Mouse (Mus musculus) heart, adult 2 months (tissue): Measurements from ENCODE around the gene Fam155a.

Experiments used
- CTCF ChIP-seq: fragments of 200-600 bp; IDR thresholded peaks from 2 replicates; pipeline ENCODE4 v1.8.1; 2022; ENCODE audit warnings: antibody characterized with exemption, mild to moderate bottlenecking, moderate library complexity
- POLR2A ChIP-seq: fragments of 200-500 bp; IDR thresholded peaks from 2 replicates; pipeline ENCODE4 v1.6.1; 2011; ENCODE audit warnings: mild to moderate bottlenecking, low read depth, low read length, control low read depth; ENCODE audit not compliant: insufficient read depth

- TF ChIP-seq POLR2A (no peak), CTCF (no peak)
Observed at GRCm38 (mm10) chr8:9404651-9405050, 366.3 kb downstream of the Fam155a start.
